Mouse (Mus musculus): ENCODE results near the gene Arl13a. TPM values are rescaled to one million over a fixed set of nuclear protein-coding genes. Genes with fewer than 3 reads are reported as not detected.

The Arl13a gene
- polyA plus RNA-seq, 1 experiment from 2014 or later, result not detected

GRCm38 (mm10) chrX:134245946-134246345 lies 58.6 kb downstream of the Arl13a start:
- no peaks in the 10 kb centered on the region for H3K9me3 ChIP-seq (replicated peaks; ENCODE audit: control insufficient read depth, low read length, poor library complexity, severe bottlenecking)
- H3K27ac ChIP-seq (ENCODE audit: low read length), result no peak overlapping the region
- H3K4me3 ChIP-seq (ENCODE audit: low read depth, low read length), result no peak overlapping the region
- H3K27me3 ChIP-seq (ENCODE audit: control insufficient read depth, insufficient read depth, low read depth, low read length), result no peaks in the 10 kb centered on the region
- no peaks in the 10 kb centered on the region for H3K4me1 ChIP-seq (ENCODE audit: control insufficient read depth, insufficient read depth, low read length)
- ATAC-seq, result no peak
- H3K36me3 ChIP-seq (ENCODE audit: control insufficient read depth, insufficient read depth, low read length), result no peaks in the 10 kb centered on the region
- no peak overlapping the region for H3K9ac ChIP-seq (ENCODE audit: low read depth, low read length)
- WGBS, result 94% methylated on average over 10 of the region's 10 CpGs
- H3K4me2 ChIP-seq (ENCODE audit: low read length), result no peak overlapping the region

GRCm38 (mm10) chrX:134248202-134248601 lies 60.9 kb downstream of the Arl13a start:
- 56% methylated on average over 2 of the region's 2 CpGs for WGBS

More at GRCm38 (mm10) chrX:134248202-134248601, 60.9 kb downstream of the Arl13a start:
- no peak overlapping the region for H3K4me2 ChIP-seq (ENCODE audit: low read length)
- H3K9me3 ChIP-seq (replicated peaks; ENCODE audit: control insufficient read depth, low read length, poor library complexity, severe bottlenecking), result no peaks in the 10 kb centered on the region
- no peak overlapping the region for H3K9ac ChIP-seq (ENCODE audit: low read depth, low read length)
- no peak overlapping the region for H3K4me3 ChIP-seq (ENCODE audit: low read depth, low read length)
- H3K27me3 ChIP-seq (ENCODE audit: control insufficient read depth, insufficient read depth, low read depth, low read length), result no peaks in the 10 kb centered on the region
- H3K27ac ChIP-seq (ENCODE audit: low read length), result no peak overlapping the region
- ATAC-seq, result no peak
- H3K36me3 ChIP-seq (ENCODE audit: control insufficient read depth, insufficient read depth, low read length), result no peaks in the 10 kb centered on the region
- H3K4me1 ChIP-seq (ENCODE audit: control insufficient read depth, insufficient read depth, low read length), result no peaks in the 10 kb centered on the region

Other genes starting within 250 kb of the Arl13a start
- 0.78 and 0.99 TPM in 2 replicates for gene Sytl4, start 205.7 kb upstream of the Arl13a start, polyA plus RNA-seq (2015; fragmentation: Nextera tagmentation; extraction: Ambion mirVana)
- 71.8 and 72.5 TPM in 2 replicates for gene Cstf2, start 128.3 kb upstream of the Arl13a start, polyA plus RNA-seq (2015; fragmentation: Nextera tagmentation; extraction: Ambion mirVana)
- gene Xkrx, start 25.4 kb upstream of the Arl13a start, polyA plus RNA-seq (2015; fragmentation: Nextera tagmentation; extraction: Ambion mirVana), result 1.0 and 1.7 TPM in 2 replicates
- gene Nox1, start 34.5 kb downstream of the Arl13a start, polyA plus RNA-seq (2015; fragmentation: Nextera tagmentation; extraction: Ambion mirVana), result 0.11 and 0.12 TPM in 2 replicates
- gene Trmt2b, start 89.5 kb downstream of the Arl13a start, polyA plus RNA-seq (2015; fragmentation: Nextera tagmentation; extraction: Ambion mirVana), result 4.7 TPM in 2 replicates
- gene Tmem35a, start 107.7 kb downstream of the Arl13a start, polyA plus RNA-seq (2015; fragmentation: Nextera tagmentation; extraction: Ambion mirVana), result 126 TPM in 2 replicates
- 3.9 and 6.1 TPM in 2 replicates for gene Cenpi, start 120.6 kb downstream of the Arl13a start, polyA plus RNA-seq (2015; fragmentation: Nextera tagmentation; extraction: Ambion mirVana)
- gene Drp2, start 217.1 kb downstream of the Arl13a start, polyA plus RNA-seq (2015; fragmentation: Nextera tagmentation; extraction: Ambion mirVana), result 22.4 and 24.1 TPM in 2 replicates